Mouse (Mus musculus) liver, embryonic 11.5 days (tissue): ENCODE results near the gene Rps6ka6. TPM values are rescaled to one million over a fixed set of nuclear protein-coding genes. Genes with fewer than 3 reads are reported as not detected.
A peak's percentile ranks its signal among the peaks of the same experiment; 100 is the strongest.

ENCODE experiments used
- ATAC-seq: fragments of 200-750 bp; cut with Nextera tagmentation; replicated peaks from 2 replicates; pipeline ENCODE4 v1.8.0; 2017; ENCODE audit warnings: moderate number of reproducible peaks, mild to moderate bottlenecking, moderate TSS enrichment, moderate library complexity; ENCODE audit not compliant: low FRiP score
- DNase-seq: peaks from one replicate; pipeline ENCODE4 v3.0.0-alpha.2; 2017; ENCODE audit warnings: low spot score
- H3K27ac ChIP-seq: fragments of 300-500 bp; sonication (generic); 2 replicates; pipeline ENCODE4 v1.5.1; 2014; ENCODE audit warnings: mild to moderate bottlenecking, low read depth, low read length, control low read depth
- H3K27me3 ChIP-seq: fragments of 300-500 bp; sonication (generic); replicated peaks from 2 replicates; pipeline ENCODE4 v1.6.1; 2014; ENCODE audit warnings: low read length, mixed read lengths; ENCODE audit not compliant: control insufficient read depth, insufficient read depth
- H3K36me3 ChIP-seq: fragments of 300-500 bp; sonication (generic); 2 replicates; pipeline ENCODE4 v1.6.1; 2014; ENCODE audit warnings: mild to moderate bottlenecking, low read length, moderate library complexity, mixed read lengths; ENCODE audit not compliant: control insufficient read depth, insufficient read depth
- H3K4me1 ChIP-seq: fragments of 300-500 bp; sonication (generic); replicated peaks from 2 replicates; pipeline ENCODE4 v1.6.1; 2014; ENCODE audit warnings: low read length, mixed read lengths; ENCODE audit not compliant: control insufficient read depth, insufficient read depth
- H3K4me2 ChIP-seq: fragments of 300-500 bp; sonication (generic); 2 replicates; pipeline ENCODE4 v1.6.1; 2014; ENCODE audit warnings: mild to moderate bottlenecking, control low read depth, moderate library complexity
- H3K4me3 ChIP-seq: fragments of 300-500 bp; sonication (generic); 2 replicates; pipeline ENCODE4 v1.5.1; 2014; ENCODE audit warnings: low read depth, low read length, control low read depth
- H3K9ac ChIP-seq: fragments of 300-500 bp; sonication (generic); 2 replicates; pipeline ENCODE4 v1.6.1; 2014; ENCODE audit warnings: low read depth, low read length, control low read depth
- H3K9me3 ChIP-seq: fragments of 300-500 bp; sonication (generic); 2 replicates; pipeline ENCODE4 v1.6.1; 2016; ENCODE audit warnings: low read length, inconsistent platforms, mixed read lengths; ENCODE audit not compliant: control insufficient read depth
- WGBS: fragments of 180-500 bp; shearing (Covaris S2); extraction: QIAGEN DNeasy Blood & Tissue Kit; methylation state at CpG from one replicate; pipeline ENCODE4 v1.1.7; 2014; 5-methylcytosine and 5-hydroxymethylcytosine counted together
- polyA plus RNA-seq: library from polyadenylated mRNA; unstranded; fragments of >200 nt; fragmentation: Nextera tagmentation; extraction: Ambion mirVana; gene quantifications from 2 replicates; pipeline ENCODE4 v1.2.1, GENCODE M21; 2014

Rps6ka6 gene
- polyA plus RNA-seq = 39.7 and 46.5 TPM in 2 replicates

DNA sequence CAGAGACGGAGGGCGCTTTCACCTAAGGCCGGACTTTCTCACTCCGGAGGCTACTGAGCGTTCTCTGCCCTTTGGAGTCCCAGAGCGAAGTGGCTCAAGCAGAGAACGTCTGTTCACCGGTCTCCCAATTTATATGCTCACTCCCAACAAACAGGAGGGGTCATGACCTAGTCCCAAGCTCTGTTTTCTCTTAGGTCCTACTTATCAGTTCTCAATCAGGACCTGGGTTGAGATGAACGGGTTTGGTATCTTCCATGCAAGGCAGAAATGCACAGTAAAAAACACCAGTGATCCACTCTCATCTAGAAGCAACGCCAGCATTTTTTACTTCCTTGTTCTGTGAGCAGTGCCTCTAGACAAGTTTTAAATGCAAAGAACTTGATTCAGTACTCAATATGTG lies at the start of gene Rps6ka6:
TSS of gene Rps6ka6 (minus strand) at position 101 of the 400 bp plus-strand sequence.
- Histone ChIP-seq H3K4me1 (no peaks in the 10 kb centered on the region), H3K4me2 (no peak within 1 kb of the TSS), H3K27ac (no peak within 1 kb of the TSS), H3K9me3 (no peaks in the 10 kb centered on the region), H3K9ac (no peak within 1 kb of the TSS), H3K4me3 (no peak within 1 kb of the TSS), H3K27me3 (no peaks in the 10 kb centered on the region), H3K36me3 (no peaks in the 10 kb centered on the region)
- ATAC-seq (no peak), DNase-seq (no peak)
- 61% methylated on average over 10 of the region's 10 CpGs for WGBS

DNA sequence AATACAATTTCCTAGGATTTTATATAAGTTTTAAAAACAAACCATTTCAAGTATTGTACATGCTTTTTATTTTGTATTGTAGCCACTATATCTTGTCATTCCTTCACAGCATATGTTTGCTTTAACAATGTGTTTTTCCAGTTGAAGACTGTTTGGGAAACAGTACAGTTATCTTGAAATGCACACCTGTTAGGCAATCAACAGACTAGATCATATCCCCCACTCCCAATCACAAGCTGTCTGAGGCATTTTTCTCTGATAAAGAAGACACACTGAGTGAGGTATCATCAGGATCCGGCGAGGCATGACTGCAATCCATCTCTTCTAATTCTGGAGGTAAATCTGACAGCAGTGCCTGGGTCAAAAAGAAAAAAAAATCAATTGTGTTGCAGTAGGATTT lies 39.3 kb upstream of the Rps6ka6 start:
- Histone ChIP-seq H3K4me1 (no peaks in the 10 kb centered on the region), H3K27ac (no peak overlapping the region), H3K9ac (no peak overlapping the region), H3K27me3 (no peaks in the 10 kb centered on the region), H3K4me2 (no peak overlapping the region), H3K36me3 (no peaks in the 10 kb centered on the region), H3K9me3 (no peaks in the 10 kb centered on the region), H3K4me3 (no peak overlapping the region)
- WGBS = 74% methylated on average over 2 of the region's 2 CpGs
- no peak for ATAC-seq
- no peak for DNase-seq

- Histone ChIP-seq H3K27ac (no peak overlapping the region), H3K4me2 (no peak overlapping the region), H3K27me3 (no peaks in the 10 kb centered on the region), H3K9me3 (no peaks in the 10 kb centered on the region), H3K4me3 (no peak overlapping the region), H3K9ac (no peak overlapping the region), H3K4me1 (no peaks in the 10 kb centered on the region), H3K36me3 (no peaks in the 10 kb centered on the region)
- DNase-seq = no peak
- no peak for ATAC-seq
- WGBS = 87% methylated on average over 1 of the region's 1 CpGs
Measured at GRCm38 (mm10) chrX:111518206-111518605, 19.6 kb downstream of the Rps6ka6 start.

GRCm38 (mm10) chrX:111463565-111464093 lies 74.1 kb downstream of the Rps6ka6 start:
- H3K36me3 ChIP-seq = no peaks in the 10 kb centered on the region
- H3K9ac ChIP-seq = 0 out of 2 replicates have a peak overlapping the region, but pooled peaks have one; percentile 73
- WGBS = 14% methylated on average over 12 of the region's 12 CpGs
- no peak overlapping the region for H3K27ac ChIP-seq
- H3K4me3 ChIP-seq = peak overlapping the region; percentile 67
- H3K4me1 ChIP-seq = no peaks in the 10 kb centered on the region
- no peaks in the 10 kb centered on the region for H3K27me3 ChIP-seq
- H3K9me3 ChIP-seq = no peaks in the 10 kb centered on the region
- H3K4me2 ChIP-seq = peak overlapping the region; percentile 64
- DNase-seq = no peak
- ATAC-seq = peak; percentile 27

- Histone ChIP-seq H3K27me3 (no peaks in the 10 kb centered on the region), H3K4me3 (peak overlapping the region; percentile 67), H3K9me3 (no peaks in the 10 kb centered on the region), H3K9ac (peak overlapping the region; percentile 73), H3K4me1 (no peaks in the 10 kb centered on the region), H3K36me3 (no peaks in the 10 kb centered on the region), H3K4me2 (peak overlapping the region; percentile 64), H3K27ac (peak overlapping the region; percentile 48)
- WGBS = 8% methylated on average over 34 of the region's 72 CpGs
- peak; percentile 90 for ATAC-seq
- peak; percentile 57 for DNase-seq
Measured at GRCm38 (mm10) chrX:111462833-111463564, 74.8 kb downstream of the Rps6ka6 start.

DNA sequence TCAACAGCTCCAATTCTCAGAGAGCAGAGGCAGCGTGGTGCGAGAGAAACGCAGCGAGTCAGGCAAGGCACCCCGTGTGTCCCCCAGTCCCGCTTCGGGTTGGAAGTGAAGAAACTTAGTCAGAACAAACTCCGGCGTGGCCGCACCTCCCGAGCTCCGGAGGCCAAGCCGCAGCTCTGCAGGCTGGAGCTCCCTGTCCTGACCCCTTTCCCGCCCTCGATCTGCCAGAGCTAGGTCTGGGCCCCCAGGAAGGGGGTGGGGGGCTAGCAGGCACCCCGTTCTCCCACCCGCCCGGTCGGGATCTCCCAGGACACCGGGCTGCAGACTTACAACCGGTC lies 75.3 kb downstream of the Rps6ka6 start:
- 15% methylated on average over 20 of the region's 21 CpGs for WGBS
- H3K9me3 ChIP-seq = no peaks in the 10 kb centered on the region
- H3K4me3 ChIP-seq = peak overlapping the region; percentile 67
- H3K4me1 ChIP-seq = no peaks in the 10 kb centered on the region
- no peak for ATAC-seq
- H3K27me3 ChIP-seq = no peaks in the 10 kb centered on the region
- H3K36me3 ChIP-seq = no peaks in the 10 kb centered on the region
- peak overlapping the region; percentile 73 for H3K9ac ChIP-seq
- peak overlapping the region; percentile 48; the same call in 1 of the 2 replicates for H3K27ac ChIP-seq
- DNase-seq = peak; percentile 55
- peak overlapping the region; percentile 64 for H3K4me2 ChIP-seq

DNA sequence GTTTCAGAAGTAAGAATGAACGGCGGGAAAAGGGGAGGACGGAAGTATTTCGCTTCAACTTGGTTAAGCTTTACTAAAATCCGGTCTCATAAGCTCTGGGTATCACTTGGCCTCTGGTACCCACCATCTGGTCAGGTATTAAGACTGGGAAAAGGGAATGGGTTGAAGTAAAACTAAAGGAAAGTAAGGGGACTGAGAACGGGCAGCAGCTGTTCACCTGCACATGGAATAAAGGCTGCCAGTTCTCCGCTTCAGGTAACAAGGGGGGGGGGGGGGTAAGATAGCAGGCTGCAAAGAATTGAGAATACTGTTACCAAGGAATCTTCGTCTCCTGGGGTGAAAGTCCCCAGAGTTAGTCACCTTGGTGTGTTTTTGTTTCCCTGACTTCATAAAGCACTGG lies 75.7 kb downstream of the Rps6ka6 start:
- Histone ChIP-seq H3K4me1 (no peaks in the 10 kb centered on the region), H3K27me3 (no peaks in the 10 kb centered on the region), H3K27ac (peak overlapping the region; percentile 48; the same call in 1 of the 2 replicates), H3K4me2 (peak overlapping the region; percentile 64), H3K36me3 (no peaks in the 10 kb centered on the region), H3K4me3 (peak overlapping the region; percentile 67), H3K9ac (peak overlapping the region; percentile 73), H3K9me3 (no peaks in the 10 kb centered on the region)
- ATAC-seq = peak; percentile 1; the same call in 1 of the 2 replicates
- WGBS = 13% methylated on average over 8 of the region's 8 CpGs
- DNase-seq = no peak

DNA sequence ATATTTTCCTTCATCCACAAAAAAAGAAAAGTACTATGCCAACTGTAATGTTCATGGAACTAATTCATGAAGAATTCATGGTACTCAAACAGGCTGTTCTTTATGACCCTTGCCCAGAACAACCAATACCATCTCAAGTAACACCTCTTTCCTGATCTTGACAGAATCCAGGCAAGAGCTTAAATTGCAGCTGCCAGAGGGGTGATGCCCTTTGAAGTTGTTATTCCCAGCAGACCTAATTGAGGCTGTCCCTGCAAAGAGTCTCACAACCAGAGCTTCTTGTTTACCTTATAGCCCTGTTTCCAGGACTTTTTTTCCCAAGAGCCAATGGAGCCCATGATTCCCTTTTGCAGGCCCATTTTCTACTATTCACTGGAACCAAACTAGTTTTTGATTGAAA lies 77.6 kb downstream of the Rps6ka6 start:
- no peak overlapping the region for H3K4me3 ChIP-seq
- H3K36me3 ChIP-seq = no peaks in the 10 kb centered on the region
- H3K27ac ChIP-seq = no peak overlapping the region
- H3K9ac ChIP-seq = no peak overlapping the region
- H3K4me1 ChIP-seq = no peaks in the 10 kb centered on the region
- H3K4me2 ChIP-seq = no peak overlapping the region
- no peaks in the 10 kb centered on the region for H3K27me3 ChIP-seq
- ATAC-seq = no peak
- DNase-seq = no peak
- H3K9me3 ChIP-seq = no peaks in the 10 kb centered on the region

- Histone ChIP-seq H3K4me1 (no peaks in the 10 kb centered on the region), H3K27me3 (no peaks in the 10 kb centered on the region), H3K9ac (no peak overlapping the region), H3K27ac (no peak overlapping the region), H3K4me2 (no peak overlapping the region), H3K9me3 (no peaks in the 10 kb centered on the region), H3K4me3 (no peak overlapping the region), H3K36me3 (no peaks in the 10 kb centered on the region)
- no peak for ATAC-seq
- no peak for DNase-seq
Measured at GRCm38 (mm10) chrX:111436571-111436970, 101.2 kb downstream of the Rps6ka6 start.
